Mouse (Mus musculus) natural killer cell, adult 2 months (primary cell): ENCODE results near the gene Sbpl.
A peak's percentile ranks its signal among the peaks of the same experiment; 100 is the strongest.
"Not testable (repeated sequence)": the region's sequence is repeated elsewhere in the genome, so short reads cannot be mapped to it uniquely, and the experiment has no call there.

Experiments used
- DNase-seq, 2 experiments: peaks; one replicate each; pipeline ENCODE4 v3.0.0; 2022; ENCODE audit warnings: low spot score in 2 of 2

The Sbpl gene

DNA sequence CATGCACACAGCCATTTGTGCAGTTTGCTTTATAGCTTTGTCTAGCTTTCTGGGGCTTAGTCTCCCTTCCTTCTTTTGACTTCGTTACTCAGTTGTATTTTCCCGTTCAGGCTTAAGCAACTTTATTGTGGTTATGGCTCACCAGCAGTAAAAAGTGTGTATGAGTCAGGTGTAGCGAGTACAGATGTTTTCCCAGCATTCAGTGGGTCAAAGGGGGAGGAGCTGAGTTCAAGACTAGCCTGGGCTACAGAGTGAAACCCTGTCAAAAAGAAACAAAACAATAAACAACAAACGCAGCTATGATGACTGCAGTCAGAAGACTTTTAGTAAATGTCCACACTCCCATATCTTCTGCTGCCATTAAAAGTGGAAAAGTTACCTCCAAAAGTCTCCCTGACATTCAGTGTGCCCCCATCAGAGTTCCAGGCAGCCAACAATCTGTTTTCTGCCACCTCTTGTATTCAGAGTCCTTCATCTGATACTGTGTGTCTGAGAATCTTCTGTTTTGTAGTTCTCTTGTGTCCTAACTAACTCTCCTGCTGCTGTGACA lies 6.6 kb upstream of the Sbpl start:
- DNase-seq = no peak

DNA sequence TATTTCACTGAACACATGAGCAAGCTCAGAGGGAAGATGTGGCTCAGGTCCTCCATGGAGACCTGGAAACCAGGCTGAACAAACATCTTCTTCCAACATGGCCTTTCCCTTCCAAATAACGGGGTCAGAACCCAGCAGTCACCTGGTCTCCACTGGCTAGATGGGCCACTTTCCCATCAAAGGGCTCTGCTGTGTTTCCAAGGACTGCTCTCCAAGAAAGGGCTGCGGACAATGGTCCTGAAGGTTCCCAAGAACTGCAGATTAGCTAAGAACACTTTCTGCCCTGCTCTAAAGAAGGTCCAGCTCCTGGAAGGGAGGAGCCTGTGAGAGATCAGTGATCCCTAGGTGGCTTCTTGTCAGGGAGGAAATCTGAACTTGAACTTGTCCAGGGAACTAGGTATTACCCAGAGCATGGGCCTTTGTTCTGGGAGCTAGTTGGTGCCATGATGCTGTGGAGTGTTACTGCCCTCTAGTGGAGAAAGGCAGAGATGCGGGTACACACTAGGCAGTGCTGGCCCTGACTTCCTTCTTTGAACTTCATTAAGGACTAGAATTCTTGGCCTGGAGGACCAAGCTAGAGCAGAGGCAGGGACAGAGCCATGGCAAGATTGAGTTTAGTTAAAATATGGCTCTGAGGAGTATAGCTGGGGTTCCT lies 5.1 kb upstream of the Sbpl start:
- DNase-seq = peak; percentile 62 to 72

- DNase-seq = not testable (repeated sequence)
These were observed 4.2 kb downstream of the Sbpl start for GRCm38 (mm10) chr17:23950828-23951227.

DNA sequence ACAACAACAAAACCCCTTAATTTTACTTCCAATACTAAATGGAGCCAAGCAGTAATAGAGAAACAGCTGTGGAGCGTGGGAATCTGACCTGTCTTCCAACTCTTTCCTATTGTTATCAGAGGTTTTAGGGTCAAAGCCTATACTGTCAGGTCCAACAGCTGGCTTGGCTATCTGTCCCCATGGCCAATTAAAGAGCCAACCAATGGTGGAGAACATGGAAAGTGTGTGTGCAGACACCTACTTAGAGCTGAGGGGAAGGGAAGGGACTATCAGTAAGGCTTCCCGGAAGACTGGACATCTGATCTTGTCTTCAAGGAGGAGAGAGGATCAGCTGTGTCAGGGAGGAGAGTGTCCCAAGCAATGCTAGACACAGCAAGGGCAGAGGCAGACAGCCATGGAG lies 6.0 kb downstream of the Sbpl start:
- DNase-seq = no peak

DNA sequence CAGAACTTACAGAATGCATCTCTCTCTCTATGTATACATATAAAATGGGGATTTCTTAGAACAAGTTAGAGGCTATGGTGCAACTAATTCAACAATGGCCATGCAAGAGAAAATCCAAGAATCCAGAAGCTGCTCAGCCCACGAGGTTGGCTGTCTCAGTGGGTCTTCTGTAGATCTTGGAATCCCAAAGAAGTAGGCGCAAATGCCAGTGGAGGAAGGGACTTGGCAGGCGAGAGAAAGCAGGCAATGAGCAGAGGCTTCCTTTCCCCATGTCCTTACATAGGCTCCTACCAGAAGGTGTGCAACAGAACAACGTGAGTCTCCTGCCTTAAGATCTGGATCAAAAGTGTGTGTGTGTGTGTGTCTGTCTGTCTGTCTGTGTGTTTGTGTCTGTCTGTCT lies 7.6 kb downstream of the Sbpl start:
- DNase-seq = not testable (repeated sequence)

DNA sequence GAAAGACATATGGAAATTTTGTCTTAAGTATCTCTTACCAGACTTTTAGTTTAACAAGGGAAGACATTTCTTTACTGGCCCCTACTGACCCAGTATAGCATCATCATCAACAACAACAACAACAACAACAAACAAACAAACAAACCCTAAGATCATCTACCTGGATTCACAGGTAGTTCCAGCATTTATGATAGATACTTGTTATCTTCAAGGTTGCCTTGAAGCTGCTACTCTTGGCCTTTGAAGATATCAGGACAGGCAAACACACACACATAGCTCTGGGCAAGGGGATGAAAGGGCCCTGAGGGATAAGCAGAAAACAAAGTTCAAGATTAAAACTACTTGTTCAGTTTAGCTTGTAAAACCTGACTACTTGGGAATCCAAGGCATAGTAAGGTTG lies 13.7 kb downstream of the Sbpl start, which contains the start of gene Sbp:
TSS of gene Sbp (plus strand) at position 301 of the 400 bp plus-strand sequence.
- DNase-seq = no peak

DNA sequence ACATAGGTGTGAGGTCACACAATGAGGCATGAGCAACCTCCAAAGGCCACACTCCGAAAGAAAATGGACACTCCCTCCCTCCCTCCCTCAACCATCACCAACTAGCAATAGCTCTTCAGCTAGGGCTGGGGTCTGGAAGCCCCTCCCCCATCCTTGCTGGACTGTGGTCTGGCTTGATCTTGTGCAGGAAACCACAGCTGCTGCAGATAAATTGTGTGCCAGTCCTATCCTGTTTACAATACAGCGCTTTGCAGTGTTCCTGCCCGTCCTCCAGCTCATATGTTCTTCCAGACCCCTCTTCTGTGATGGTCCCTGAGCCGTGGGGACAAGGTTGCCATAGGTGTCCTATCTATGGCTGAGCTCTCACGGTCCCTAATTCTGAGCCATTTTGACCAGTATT lies 23.9 kb downstream of the Sbpl start:
- DNase-seq = no peak

DNA sequence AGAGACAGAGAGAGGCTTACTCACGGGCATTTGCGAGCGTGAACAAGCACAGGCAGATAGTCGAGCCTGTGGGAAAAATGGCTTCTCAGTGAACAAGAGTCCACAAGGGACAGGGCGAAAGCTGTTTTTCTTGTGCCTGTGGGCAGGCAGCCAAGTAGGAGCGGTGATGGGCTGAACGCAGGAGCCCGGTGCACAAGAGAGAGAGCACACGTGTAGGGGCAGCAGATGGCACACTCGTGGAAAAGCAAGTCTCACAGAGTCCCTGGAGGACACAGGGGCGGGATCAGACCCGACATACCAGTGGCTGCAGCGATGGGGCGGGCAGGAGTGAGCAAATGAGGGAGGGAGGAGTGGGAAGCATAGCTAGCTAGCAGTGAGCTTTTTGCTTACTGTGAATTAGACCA lies 30.0 kb downstream of the Sbpl start:
- peak in 1 of 2 experiments; percentile 2 for DNase-seq

DNA sequence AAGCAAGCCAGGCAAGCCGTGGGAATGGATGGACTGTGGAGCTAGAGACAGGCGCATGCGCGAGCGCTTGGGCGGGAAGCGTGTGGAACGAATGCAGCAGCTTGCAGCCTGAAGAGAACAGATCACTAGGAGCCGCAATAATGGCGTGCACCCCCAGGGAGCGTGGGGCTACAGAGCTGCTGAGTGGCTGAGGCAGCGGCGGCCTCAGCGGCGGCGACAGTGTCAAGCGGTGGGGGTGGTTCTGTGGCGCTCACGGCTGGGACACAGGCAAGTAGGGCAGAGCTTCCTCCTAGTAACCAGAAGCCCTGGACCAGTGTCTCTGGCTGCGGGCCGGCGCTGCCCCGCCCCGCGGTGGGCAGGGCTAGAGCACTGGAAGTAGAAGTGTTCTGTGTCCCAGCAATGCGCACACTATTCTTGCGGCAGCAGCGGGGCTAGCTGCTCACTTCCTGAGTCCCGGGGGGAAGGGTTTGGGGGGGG lies 30.5 kb downstream of the Sbpl start:
- peak; percentile 80 to 81 for DNase-seq

GRCm38 (mm10) chr17:23917158-23917557 lies 37.9 kb downstream of the Sbpl start, which contains the start of gene Dcpp3:
Gene Dcpp3, plus strand, starts transcription at chr17:23917458.
- DNase-seq = not testable (repeated sequence)
